Mouse (Mus musculus) hindbrain, embryonic 12.5 days (tissue): ENCODE measurements around the gene Trappc2l. TPM values are rescaled to one million over a fixed set of nuclear protein-coding genes. Genes with fewer than 3 reads are reported as not detected.

Source experiments
- ATAC-seq: fragments of 200-750 bp; cut with Nextera tagmentation; 2 replicates; pipeline ENCODE4 v1.8.0; 2017; ENCODE audit warnings: moderate TSS enrichment; ENCODE audit not compliant: low FRiP score
- H3K27ac ChIP-seq: fragments of 300-500 bp; sonication (generic); 2 replicates; pipeline ENCODE4 v1.5.1; 2016; ENCODE audit warnings: mild to moderate bottlenecking
- H3K27me3 ChIP-seq: fragments of 300-500 bp; sonication (generic); 2 replicates; pipeline ENCODE4 v1.6.1; 2016; ENCODE audit warnings: mild to moderate bottlenecking
- H3K36me3 ChIP-seq: fragments of 300-500 bp; sonication (generic); 2 replicates; pipeline ENCODE4 v1.6.1; 2016; ENCODE audit warnings: mild to moderate bottlenecking
- H3K4me1 ChIP-seq: fragments of 300-500 bp; sonication (generic); 2 replicates; pipeline ENCODE4 v1.6.1; 2016
- H3K4me2 ChIP-seq: fragments of 300-500 bp; sonication (generic); replicated peaks from 2 replicates; pipeline ENCODE4 v1.6.1; 2016; ENCODE audit warnings: mild to moderate bottlenecking
- H3K4me3 ChIP-seq: fragments of 300-500 bp; sonication (generic); 2 replicates; pipeline ENCODE4 v1.5.1; 2016; ENCODE audit warnings: mild to moderate bottlenecking
- H3K9ac ChIP-seq: fragments of 300-500 bp; sonication (generic); 2 replicates; pipeline ENCODE4 v1.6.1; 2016; ENCODE audit warnings: mild to moderate bottlenecking, moderate library complexity
- H3K9me3 ChIP-seq: fragments of 300-500 bp; sonication (generic); replicated peaks from 2 replicates; pipeline ENCODE4 v1.6.1; 2016; ENCODE audit warnings: mild to moderate bottlenecking
- WGBS: fragments of 180-500 bp; shearing (Covaris S2); methylation state at CpG from one replicate; pipeline ENCODE4 v1.1.7; 2016; 5-methylcytosine and 5-hydroxymethylcytosine counted together
- polyA plus RNA-seq: library from polyadenylated mRNA; unstranded; fragments of >200 nt; fragmentation: Nextera tagmentation; extraction: Ambion mirVana; gene quantifications from 2 replicates; pipeline ENCODE4 v1.2.1, GENCODE M21; 2016

Trappc2l gene
- polyA plus RNA-seq, 1 experiment from 2014 or later = 52.6 TPM

GRCm38 (mm10) chr8:122635878-122636802, 24.7 kb downstream of the Trappc2l start:
- Histone ChIP-seq H3K9ac (no peak overlapping the region), H3K4me3 (no peak overlapping the region), H3K4me1 (peaks cover 31% of the 10 kb centered on the region), H3K27ac (no peak overlapping the region), H3K4me2 (no peak overlapping the region), H3K9me3 (no peaks in the 10 kb centered on the region), H3K36me3 (peaks cover 67% of the 10 kb centered on the region), H3K27me3 (peaks cover 3% of the 10 kb centered on the region; the same call in 1 of the 2 replicates)
- ATAC-seq = no peak
- 73% methylated on average over 14 of the region's 14 CpGs for WGBS

- Histone ChIP-seq H3K27me3 (peaks cover 3% of the 10 kb centered on the region; the same call in 1 of the 2 replicates), H3K36me3 (peaks cover 70% of the 10 kb centered on the region), H3K27ac (no peak overlapping the region), H3K4me3 (no peak overlapping the region), H3K4me1 (peaks cover 35% of the 10 kb centered on the region), H3K9me3 (no peaks in the 10 kb centered on the region), H3K9ac (no peak overlapping the region), H3K4me2 (no peak overlapping the region)
- ATAC-seq = no peak
- 75% methylated on average over 9 of the region's 9 CpGs for WGBS
Measured at GRCm38 (mm10) chr8:122636803-122637175, 25.3 kb downstream of the Trappc2l start.

GRCm38 (mm10) chr8:122637230-122637629, 25.8 kb downstream of the Trappc2l start:
- H3K27ac ChIP-seq = no peak overlapping the region
- H3K4me2 ChIP-seq = no peak overlapping the region
- H3K4me3 ChIP-seq = no peak overlapping the region
- no peak for ATAC-seq
- 87% methylated on average over 9 of the region's 9 CpGs for WGBS
- peaks cover 72% of the 10 kb centered on the region for H3K36me3 ChIP-seq
- peaks cover 3% of the 10 kb centered on the region; the same call in 1 of the 2 replicates for H3K27me3 ChIP-seq
- H3K9ac ChIP-seq = no peak overlapping the region
- no peaks in the 10 kb centered on the region for H3K9me3 ChIP-seq
- H3K4me1 ChIP-seq = peaks cover 35% of the 10 kb centered on the region

- Histone ChIP-seq H3K9me3 (no peaks in the 10 kb centered on the region), H3K4me1 (peaks cover 35% of the 10 kb centered on the region), H3K4me3 (no peak overlapping the region), H3K9ac (0 out of 2 replicates have a peak overlapping the region, but pooled peaks have one; percentile 23), H3K27me3 (peaks cover 3% of the 10 kb centered on the region; the same call in 1 of the 2 replicates), H3K27ac (peak overlapping the region; percentile 73; the same call in 1 of the 2 replicates), H3K36me3 (peaks cover 65% of the 10 kb centered on the region), H3K4me2 (no peak overlapping the region)
- 64% methylated on average over 16 of the region's 16 CpGs for WGBS
- ATAC-seq = no peak
Measured at GRCm38 (mm10) chr8:122638601-122639000, 27.2 kb downstream of the Trappc2l start.

GRCm38 (mm10) chr8:122639521-122640248, 28.2 kb downstream of the Trappc2l start:
- H3K27ac ChIP-seq = peak overlapping the region; percentile 73
- 33% methylated on average over 16 of the region's 16 CpGs for WGBS
- peaks cover 35% of the 10 kb centered on the region for H3K4me1 ChIP-seq

GRCm38 (mm10) chr8:122640825-122641224, 29.4 kb downstream of the Trappc2l start:
- Histone ChIP-seq H3K4me1 (peaks cover 31% of the 10 kb centered on the region), H3K27me3 (no peaks in the 10 kb centered on the region), H3K36me3 (peaks cover 47% of the 10 kb centered on the region), H3K9me3 (no peaks in the 10 kb centered on the region), H3K9ac (no peak overlapping the region), H3K4me2 (no peak overlapping the region), H3K4me3 (no peak overlapping the region), H3K27ac (no peak overlapping the region)
- WGBS = 80% methylated on average over 4 of the region's 4 CpGs
- ATAC-seq = no peak

More at GRCm38 (mm10) chr8:122639521-122640248, 28.2 kb downstream of the Trappc2l start:
- H3K9me3 ChIP-seq = no peaks in the 10 kb centered on the region
- H3K4me3 ChIP-seq = no peak overlapping the region
- H3K36me3 ChIP-seq = peaks cover 55% of the 10 kb centered on the region
- H3K27me3 ChIP-seq = peaks cover 2% of the 10 kb centered on the region; the same call in 1 of the 2 replicates
- ATAC-seq = peak; percentile 55
- no peak overlapping the region for H3K9ac ChIP-seq
- H3K4me2 ChIP-seq = no peak overlapping the region

GRCm38 (mm10) chr8:122641406-122641805, 30.0 kb downstream of the Trappc2l start:
- no peak for ATAC-seq
- Histone ChIP-seq H3K27ac (no peak overlapping the region), H3K36me3 (peaks cover 49% of the 10 kb centered on the region), H3K4me1 (peaks cover 31% of the 10 kb centered on the region), H3K27me3 (no peaks in the 10 kb centered on the region), H3K4me2 (no peak overlapping the region), H3K9me3 (no peaks in the 10 kb centered on the region), H3K4me3 (no peak overlapping the region), H3K9ac (no peak overlapping the region)
- 77% methylated on average over 15 of the region's 15 CpGs for WGBS

- no peak for ATAC-seq
- Histone ChIP-seq H3K27me3 (no peaks in the 10 kb centered on the region), H3K4me2 (no peak overlapping the region), H3K36me3 (peaks cover 53% of the 10 kb centered on the region), H3K9me3 (no peaks in the 10 kb centered on the region), H3K4me1 (peaks cover 31% of the 10 kb centered on the region), H3K27ac (no peak overlapping the region), H3K9ac (no peak overlapping the region), H3K4me3 (no peak overlapping the region)
- 78% methylated on average over 9 of the region's 9 CpGs for WGBS
Measured at GRCm38 (mm10) chr8:122642071-122642470, 30.6 kb downstream of the Trappc2l start.

- Histone ChIP-seq H3K36me3 (peaks cover 54% of the 10 kb centered on the region), H3K27ac (no peak overlapping the region), H3K4me1 (peaks cover 23% of the 10 kb centered on the region), H3K9ac (no peak overlapping the region), H3K4me3 (no peak overlapping the region), H3K9me3 (no peaks in the 10 kb centered on the region), H3K4me2 (no peak overlapping the region), H3K27me3 (no peaks in the 10 kb centered on the region)
- no peak for ATAC-seq
- WGBS = 74% methylated on average over 6 of the region's 6 CpGs
Measured at GRCm38 (mm10) chr8:122644175-122644954, 32.9 kb downstream of the Trappc2l start.

- no peak for ATAC-seq
- Histone ChIP-seq H3K4me2 (no peak overlapping the region), H3K9ac (no peak overlapping the region), H3K4me3 (no peak overlapping the region), H3K4me1 (peaks cover 14% of the 10 kb centered on the region), H3K9me3 (no peaks in the 10 kb centered on the region), H3K27ac (no peak overlapping the region), H3K36me3 (peaks cover 53% of the 10 kb centered on the region), H3K27me3 (no peaks in the 10 kb centered on the region)
- 91% methylated on average over 16 of the region's 16 CpGs for WGBS
Measured at GRCm38 (mm10) chr8:122646337-122646736, 34.9 kb downstream of the Trappc2l start.

GRCm38 (mm10) chr8:122648192-122648970, 36.9 kb downstream of the Trappc2l start:
- ATAC-seq = no peak
- H3K4me1 ChIP-seq = peaks cover 29% of the 10 kb centered on the region
- H3K27me3 ChIP-seq = no peaks in the 10 kb centered on the region
- H3K4me3 ChIP-seq = no peak overlapping the region
- H3K4me2 ChIP-seq = no peak overlapping the region
- WGBS = 70% methylated on average over 15 of the region's 15 CpGs
- H3K9ac ChIP-seq = peak overlapping the region; percentile 14; the same call in 1 of the 2 replicates
- H3K9me3 ChIP-seq = no peaks in the 10 kb centered on the region
- H3K27ac ChIP-seq = no peak overlapping the region
- peaks cover 44% of the 10 kb centered on the region for H3K36me3 ChIP-seq
